Mouse (Mus musculus) lung, embryonic 14.5 days (tissue): Measurements from ENCODE around the gene Mgll. TPM values are rescaled to one million over a fixed set of nuclear protein-coding genes. Genes with fewer than 3 reads are reported as not detected.

Experiments used
- ATAC-seq: fragments of 200-750 bp; cut with Nextera tagmentation; 2 replicates; pipeline ENCODE4 v1.8.0; 2017; ENCODE audit warnings: mild to moderate bottlenecking, moderate TSS enrichment, moderate library complexity; ENCODE audit not compliant: insufficient read depth
- DNase-seq: peaks from one replicate; pipeline ENCODE4 v3.0.0-alpha.2; 2015
- H3K27ac ChIP-seq: fragments of 300-500 bp; sonication (generic); 2 replicates; pipeline ENCODE4 v1.5.1; 2014; ENCODE audit warnings: low read depth, mild to moderate bottlenecking, moderate library complexity
- H3K27me3 ChIP-seq: fragments of 300-500 bp; sonication (generic); 2 replicates; pipeline ENCODE4 v1.6.1; 2014; ENCODE audit warnings: low read length, control low read depth; ENCODE audit not compliant: insufficient read depth
- H3K36me3 ChIP-seq: fragments of 300-500 bp; sonication (generic); 2 replicates; pipeline ENCODE4 v1.6.1; 2014; ENCODE audit warnings: control low read depth; ENCODE audit not compliant: insufficient read depth
- H3K4me1 ChIP-seq: fragments of 300-500 bp; sonication (generic); 2 replicates; pipeline ENCODE4 v1.6.1; 2014; ENCODE audit warnings: antibody characterized with exemption, control low read depth; ENCODE audit not compliant: insufficient read depth
- H3K4me2 ChIP-seq: fragments of 300-500 bp; sonication (generic); 2 replicates; pipeline ENCODE4 v1.6.1; 2014; ENCODE audit warnings: mild to moderate bottlenecking
- H3K4me3 ChIP-seq: fragments of 300-500 bp; sonication (generic); 2 replicates; pipeline ENCODE4 v1.5.1; 2014; ENCODE audit warnings: low read depth, low read length
- H3K9ac ChIP-seq: fragments of 300-500 bp; sonication (generic); 2 replicates; pipeline ENCODE4 v1.6.1; 2014
- H3K9me3 ChIP-seq: fragments of 300-500 bp; sonication (generic); 2 replicates; pipeline ENCODE4 v1.6.1; 2016; ENCODE audit warnings: low read depth, low read length, control low read depth
- CTCF ChIP-seq: IDR thresholded peaks from 2 replicates; pipeline ENCODE4 v1.5.1; 2016; ENCODE audit warnings: antibody characterized with exemption, low read depth
- WGBS: fragments of 180-500 bp; shearing (Covaris S2); extraction: QIAGEN DNeasy Blood & Tissue Kit; methylation state at CpG from one replicate; pipeline ENCODE4 v1.1.7; 2014; 5-methylcytosine and 5-hydroxymethylcytosine counted together
- polyA plus RNA-seq: library from polyadenylated mRNA; unstranded; fragments of >200 nt; fragmentation: Nextera tagmentation; extraction: Ambion mirVana; gene quantifications from 2 replicates; pipeline ENCODE4 v1.2.1, GENCODE M21; 2014

The Mgll gene
- polyA plus RNA-seq, 1 experiment from 2014 or later, result 71.5 TPM

- DNase-seq (peak; percentile 93), ATAC-seq (peak; percentile 29)
- H3K27me3 ChIP-seq, result no peaks in the 10 kb centered on the region
- no peaks in the 10 kb centered on the region for H3K9me3 ChIP-seq
- WGBS, result 21% methylated on average over 5 of the region's 5 CpGs
- H3K4me1 ChIP-seq, result no peaks in the 10 kb centered on the region
- H3K4me2 ChIP-seq, result no peak overlapping the region
- no peak overlapping the region for H3K4me3 ChIP-seq
- no peak overlapping the region for H3K27ac ChIP-seq
- H3K9ac ChIP-seq, result no peak overlapping the region
- H3K36me3 ChIP-seq, result no peaks in the 10 kb centered on the region
- TF ChIP-seq CTCF, result peak; percentile 83
Measured at GRCm38 (mm10) chr6:88855636-88856035, 131.4 kb downstream of the Mgll start.

GRCm38 (mm10) chr6:88857249-88857648 is 133.0 kb downstream of the Mgll start:
- TF ChIP-seq CTCF, result 0 out of 2 replicates have a peak, but pooled peaks have one; percentile 12
- Histone ChIP-seq H3K9me3 (no peaks in the 10 kb centered on the region), H3K27me3 (no peaks in the 10 kb centered on the region), H3K4me2 (no peak overlapping the region), H3K4me3 (no peak overlapping the region), H3K4me1 (no peaks in the 10 kb centered on the region), H3K9ac (no peak overlapping the region), H3K36me3 (no peaks in the 10 kb centered on the region), H3K27ac (no peak overlapping the region)
- ATAC-seq, result no peak
- DNase-seq, result peak; percentile 32
- WGBS, result 35% methylated on average over 9 of the region's 9 CpGs

GRCm38 (mm10) chr6:88857830-88858229 is 133.6 kb downstream of the Mgll start:
- Histone ChIP-seq H3K9me3 (no peaks in the 10 kb centered on the region), H3K4me2 (no peak overlapping the region), H3K9ac (no peak overlapping the region), H3K27me3 (no peaks in the 10 kb centered on the region), H3K27ac (no peak overlapping the region), H3K4me3 (no peak overlapping the region), H3K4me1 (no peaks in the 10 kb centered on the region), H3K36me3 (peaks cover 1% of the 10 kb centered on the region; the same call in 1 of the 2 replicates)
- no peak for TF ChIP-seq CTCF
- 78% methylated on average over 6 of the region's 6 CpGs for WGBS
- DNase-seq, result no peak
- no peak for ATAC-seq

- Histone ChIP-seq H3K9ac (no peak overlapping the region), H3K4me3 (no peak overlapping the region), H3K4me1 (no peaks in the 10 kb centered on the region), H3K27ac (no peak overlapping the region), H3K9me3 (no peaks in the 10 kb centered on the region), H3K4me2 (no peak overlapping the region), H3K36me3 (peaks cover 6% of the 10 kb centered on the region; the same call in 1 of the 2 replicates), H3K27me3 (no peaks in the 10 kb centered on the region)
- DNase-seq (no peak), ATAC-seq (no peak)
- 74% methylated on average over 7 of the region's 7 CpGs for WGBS
- no peak for TF ChIP-seq CTCF
Measured at GRCm38 (mm10) chr6:88858341-88858740, 134.1 kb downstream of the Mgll start.

GRCm38 (mm10) chr6:88860914-88861313 is 136.7 kb downstream of the Mgll start:
- Histone ChIP-seq H3K27ac (no peak overlapping the region), H3K9me3 (no peaks in the 10 kb centered on the region), H3K27me3 (no peaks in the 10 kb centered on the region), H3K4me2 (no peak overlapping the region), H3K4me1 (no peaks in the 10 kb centered on the region), H3K36me3 (peaks cover 16% of the 10 kb centered on the region), H3K9ac (no peak overlapping the region), H3K4me3 (no peak overlapping the region)
- ATAC-seq (no peak), DNase-seq (peak; percentile 80)
- peak; percentile 76 for TF ChIP-seq CTCF
- WGBS, result 12% methylated on average over 2 of the region's 2 CpGs

- no peak overlapping the region for H3K27ac ChIP-seq
- H3K4me2 ChIP-seq, result no peak overlapping the region
- H3K9ac ChIP-seq, result no peak overlapping the region
- H3K4me1 ChIP-seq, result no peaks in the 10 kb centered on the region
- no peak overlapping the region for H3K4me3 ChIP-seq
- TF ChIP-seq CTCF, result no peak
- peaks cover 16% of the 10 kb centered on the region for H3K36me3 ChIP-seq
- H3K27me3 ChIP-seq, result no peaks in the 10 kb centered on the region
- ATAC-seq (no peak), DNase-seq (no peak)
- 85% methylated on average over 7 of the region's 7 CpGs for WGBS
- H3K9me3 ChIP-seq, result no peaks in the 10 kb centered on the region
Measured at GRCm38 (mm10) chr6:88865704-88866103, 141.5 kb downstream of the Mgll start.

GRCm38 (mm10) chr6:88869459-88869858 is 145.2 kb downstream of the Mgll start:
- H3K27ac ChIP-seq, result no peak overlapping the region
- 90% methylated on average over 7 of the region's 7 CpGs for WGBS
- ATAC-seq (no peak), DNase-seq (no peak)
- H3K27me3 ChIP-seq, result peaks cover 9% of the 10 kb centered on the region; the same call in 1 of the 2 replicates
- no peak overlapping the region for H3K4me2 ChIP-seq
- peaks cover 4% of the 10 kb centered on the region; the same call in 1 of the 2 replicates for H3K36me3 ChIP-seq
- H3K4me1 ChIP-seq, result no peaks in the 10 kb centered on the region; the same call in 1 of the 2 replicates
- H3K9me3 ChIP-seq, result no peaks in the 10 kb centered on the region
- H3K4me3 ChIP-seq, result no peak overlapping the region
- no peak overlapping the region for H3K9ac ChIP-seq
- TF ChIP-seq CTCF, result no peak
